Mouse (Mus musculus) ovary, adult 10 weeks (tissue): ENCODE results near the gene P2rx6. TPM values are rescaled to one million over a fixed set of nuclear protein-coding genes. Genes with fewer than 3 reads are reported as not detected.

ENCODE experiments used
- polyA plus RNA-seq: library from polyadenylated mRNA; stranded (reverse); fragments of 350-450 nt; fragmentation: Illumina TruSeq; extraction: RNeasy Lipid Tissue Mini Kit (QIAGEN cat#74804); gene quantifications from one replicate; pipeline ENCODE4 v1.2.3, GENCODE M21; 2014

Gene P2rx6
- 0.31 TPM for polyA plus RNA-seq

DNA sequence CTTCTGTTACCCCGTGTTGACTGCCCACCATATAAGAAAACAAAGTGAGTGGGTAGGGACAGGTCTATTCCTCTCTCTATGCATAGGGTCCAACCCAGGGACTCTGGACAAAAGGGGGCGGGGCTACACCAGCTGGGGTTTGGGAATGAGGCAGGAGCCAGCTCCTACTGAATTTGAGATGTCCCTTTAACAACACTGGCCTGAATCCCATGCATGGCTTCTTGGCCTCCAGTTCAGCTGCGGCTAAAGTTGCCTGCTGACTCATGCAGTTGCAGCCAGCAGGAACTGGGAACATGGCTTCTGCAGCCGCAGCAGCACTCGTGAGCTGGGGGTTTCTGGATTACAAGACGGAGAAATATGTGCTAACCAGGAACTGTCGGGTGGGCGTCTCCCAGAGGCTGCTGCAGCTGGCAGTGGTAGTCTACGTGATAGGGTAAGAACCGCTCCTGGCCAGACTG is at the start of gene P2rx6:
Gene P2rx6 (plus strand): TSS at position 135 of the 458 bp plus-strand sequence.

DNA sequence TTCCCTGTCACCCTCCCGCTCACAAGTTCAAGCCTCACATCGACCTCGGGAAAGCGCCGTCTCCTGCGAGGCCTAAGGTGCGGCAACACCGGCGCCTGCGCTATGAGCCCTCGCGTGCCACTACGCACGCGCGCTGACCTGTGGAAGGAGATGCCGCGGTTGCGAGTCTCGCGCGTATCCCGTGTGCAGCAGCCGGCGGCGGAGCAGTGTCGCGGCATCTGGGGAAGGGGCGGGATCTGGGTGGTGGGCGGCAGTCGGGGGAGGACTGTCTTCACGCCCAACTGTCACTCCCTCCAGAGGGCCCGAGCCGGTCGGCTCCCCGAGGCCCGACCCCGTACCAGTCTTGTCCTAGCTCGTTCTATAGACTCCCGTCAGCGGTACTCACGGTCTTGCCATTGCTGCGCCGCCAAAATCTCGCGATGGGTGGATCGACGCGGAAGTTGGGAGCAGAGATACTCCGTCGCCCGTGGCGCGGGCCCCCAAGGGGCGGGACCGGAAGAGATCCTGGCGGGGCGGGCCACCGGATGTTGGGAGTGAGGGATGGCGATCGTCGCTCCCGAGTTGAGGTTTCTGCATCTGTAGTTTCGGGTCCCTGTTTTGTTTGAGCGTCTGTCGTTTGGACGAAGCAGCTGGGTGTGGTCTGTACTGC is 30.9 kb upstream of the P2rx6 start, which contains the start of gene Thap7:
Gene Thap7 (minus strand): TSS at position 497 of the 649 bp plus-strand sequence.

DNA sequence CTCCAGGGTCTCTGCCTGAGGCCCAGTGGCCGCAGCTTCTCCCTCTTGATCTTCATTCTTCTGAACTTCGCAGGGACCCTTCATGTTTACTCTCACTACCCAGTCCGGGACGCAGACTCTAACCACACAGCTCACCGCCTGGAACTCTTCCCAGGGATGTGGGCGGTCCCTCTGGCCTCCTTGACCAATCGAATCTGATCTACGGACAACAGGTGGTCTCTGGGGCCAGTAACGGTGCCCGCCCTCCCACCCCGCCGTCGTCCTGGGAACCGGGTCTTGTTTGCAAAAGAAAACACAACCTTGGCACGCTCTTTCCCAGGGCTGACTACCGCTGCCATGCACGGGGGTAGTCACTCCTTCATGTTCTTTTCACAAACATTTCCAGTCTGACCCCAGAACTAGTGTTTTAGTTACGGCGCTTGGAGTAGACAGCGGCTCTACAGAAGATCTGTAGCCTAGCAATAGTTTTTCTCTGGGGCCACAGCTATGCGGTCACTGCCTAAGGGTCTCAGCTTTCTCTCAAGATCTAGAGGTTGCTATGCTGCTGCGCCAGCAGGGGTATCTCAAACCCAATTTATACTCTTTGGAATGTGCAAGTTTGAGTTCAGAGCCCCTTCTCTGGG is 446 bp upstream of the P2rx6 start, which contains the start of gene Lrrc74b:
Gene Lrrc74b (minus strand): TSS at position 120 of the 623 bp plus-strand sequence.

DNA sequence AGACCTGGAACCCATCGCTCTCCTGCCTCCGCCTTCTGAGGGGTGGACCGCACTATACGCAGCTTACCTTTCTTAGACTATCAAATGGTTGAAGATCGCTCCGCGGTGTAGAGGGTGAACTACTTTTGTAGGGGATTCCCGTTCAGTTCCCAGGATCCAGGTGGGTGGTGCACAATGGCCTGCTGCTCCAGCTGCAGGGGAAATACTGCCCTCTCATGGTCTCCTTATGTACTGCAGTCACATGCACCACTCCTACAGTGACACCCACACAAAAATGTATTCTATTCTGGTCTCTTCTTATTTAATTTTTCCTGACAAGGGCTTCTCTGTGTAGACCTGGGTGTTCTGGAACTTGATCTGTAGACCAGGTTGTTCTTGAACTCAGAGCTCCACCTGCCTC is 21.4 kb downstream of the P2rx6 start, which contains the start of gene Slc7a4:
Gene Slc7a4 (minus strand): TSS at position 151 of the 400 bp plus-strand sequence.

DNA sequence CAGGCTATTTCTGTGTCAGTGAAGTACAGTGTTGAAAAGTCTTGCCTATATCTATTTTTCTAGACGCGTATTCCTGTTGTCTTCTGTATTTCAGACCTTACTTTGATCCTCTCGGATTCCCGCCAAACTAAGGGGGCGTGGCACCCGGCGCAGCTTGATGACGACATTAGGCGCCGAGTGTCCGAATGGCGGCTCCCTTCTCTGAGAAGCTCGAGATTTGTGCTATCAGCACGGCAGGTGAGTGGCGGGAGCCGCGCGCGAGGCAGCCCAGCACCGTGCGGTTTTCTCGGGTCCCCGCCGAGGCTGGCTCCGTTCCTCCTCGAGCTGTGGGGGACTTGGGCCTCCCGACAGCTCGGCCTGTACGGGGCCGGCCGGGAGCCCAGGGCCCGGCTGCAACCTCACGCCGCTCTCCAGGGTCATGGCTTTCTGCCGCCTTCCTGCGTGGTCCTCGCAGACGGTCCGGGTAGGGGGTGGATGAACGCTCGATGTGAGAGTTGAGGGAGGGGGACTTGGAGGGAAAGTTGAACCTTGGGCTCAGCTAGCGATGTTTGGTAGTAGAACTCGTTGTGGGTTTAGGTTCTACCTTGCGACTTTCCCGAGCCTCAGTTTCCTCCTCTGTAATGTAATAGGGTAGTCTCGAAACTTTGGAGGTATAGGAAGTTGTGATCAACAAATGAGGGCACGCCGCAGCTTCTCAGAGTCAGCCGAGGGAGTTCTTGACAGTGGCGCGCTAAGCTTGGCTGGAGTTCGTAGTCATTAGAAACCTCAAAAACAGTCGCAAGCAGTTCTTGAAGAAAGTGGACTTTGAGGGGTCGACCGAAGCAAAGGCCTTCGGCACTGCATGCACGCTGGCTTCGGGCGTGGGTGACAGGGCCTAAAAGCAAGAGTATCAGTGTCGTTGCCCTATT is 57.8 kb downstream of the P2rx6 start, which contains the start of gene Smpd4:
Gene Smpd4 (plus strand): TSS at position 157 of the 908 bp plus-strand sequence.

Other genes with a start within 250 kb of the P2rx6 start
- gene Serpind1, start 230.5 kb upstream of the P2rx6 start, polyA plus RNA-seq: not detected
- 67.3 TPM for gene Snap29, start 155.9 kb upstream of the P2rx6 start, polyA plus RNA-seq
- gene Pi4ka, start 155.6 kb upstream of the P2rx6 start, polyA plus RNA-seq: 19.1 TPM
- 47.7 TPM for gene Crkl, start 109.9 kb upstream of the P2rx6 start, polyA plus RNA-seq
- 0.17 TPM for gene Aifm3, start 72.3 kb upstream of the P2rx6 start, polyA plus RNA-seq
- gene Lztr1, start 53.2 kb upstream of the P2rx6 start, polyA plus RNA-seq: 19.7 TPM
- gene Thap7, start 30.7 kb upstream of the P2rx6 start, polyA plus RNA-seq: 1.1 TPM
- gene Lrrc74b, start 638 bp upstream of the P2rx6 start, polyA plus RNA-seq: 6.9 TPM
- gene Slc7a4, start 21.3 kb downstream of the P2rx6 start, polyA plus RNA-seq: 0.26 TPM
- 22.9 TPM for gene Smpd4, start 57.5 kb downstream of the P2rx6 start, polyA plus RNA-seq
- 1.3 TPM for gene Ccdc74a, start 84.6 kb downstream of the P2rx6 start, polyA plus RNA-seq
- gene Med15, start 171.0 kb downstream of the P2rx6 start, polyA plus RNA-seq: 10.9 TPM
- 11.0 TPM for gene Klhl22, start 197.7 kb downstream of the P2rx6 start, polyA plus RNA-seq
- gene Scarf2, start 235.4 kb downstream of the P2rx6 start, polyA plus RNA-seq: 0.14 TPM